Mouse (Mus musculus) Muller cell, postnatal 12 days (primary cell): ENCODE measurements around the gene Ift20.
A peak's percentile ranks its signal among the peaks of the same experiment; 100 is the strongest.
"Not testable (repeated sequence)": the region's sequence is repeated elsewhere in the genome, so short reads cannot be mapped to it uniquely, and the experiment has no call there.

ENCODE experiments used
- DNase-seq: peaks from one replicate; pipeline ENCODE4 v3.0.0-alpha.2; 2015; ENCODE audit errors: inconsistent ontology term

The Ift20 gene

DNA sequence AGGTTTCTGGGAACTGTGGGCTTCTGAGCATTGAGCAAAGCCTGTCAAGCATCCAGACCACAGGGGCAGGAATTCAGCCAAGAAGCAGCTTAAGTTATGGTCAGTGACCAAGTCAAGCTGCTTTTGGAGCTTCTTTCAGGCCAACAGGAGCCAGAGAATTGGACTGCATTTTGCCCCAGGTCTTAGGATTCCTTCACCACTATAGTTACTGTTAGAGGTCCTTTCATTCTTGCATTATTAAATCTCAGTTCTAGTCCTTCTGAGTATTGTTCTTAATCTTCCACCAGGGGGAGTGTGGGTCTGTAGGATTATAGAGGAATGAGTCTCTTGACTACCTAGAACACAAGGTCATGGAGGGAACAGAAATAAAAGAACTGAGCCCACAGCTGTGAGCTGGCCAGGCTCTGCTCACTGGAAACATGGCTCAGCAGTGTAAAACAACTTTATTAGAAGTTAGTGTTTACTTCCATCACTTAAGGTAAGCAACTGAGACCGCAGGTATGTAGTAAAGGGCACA lies 13.6 kb upstream of the Ift20 start:
- peak; percentile 73 for DNase-seq

DNA sequence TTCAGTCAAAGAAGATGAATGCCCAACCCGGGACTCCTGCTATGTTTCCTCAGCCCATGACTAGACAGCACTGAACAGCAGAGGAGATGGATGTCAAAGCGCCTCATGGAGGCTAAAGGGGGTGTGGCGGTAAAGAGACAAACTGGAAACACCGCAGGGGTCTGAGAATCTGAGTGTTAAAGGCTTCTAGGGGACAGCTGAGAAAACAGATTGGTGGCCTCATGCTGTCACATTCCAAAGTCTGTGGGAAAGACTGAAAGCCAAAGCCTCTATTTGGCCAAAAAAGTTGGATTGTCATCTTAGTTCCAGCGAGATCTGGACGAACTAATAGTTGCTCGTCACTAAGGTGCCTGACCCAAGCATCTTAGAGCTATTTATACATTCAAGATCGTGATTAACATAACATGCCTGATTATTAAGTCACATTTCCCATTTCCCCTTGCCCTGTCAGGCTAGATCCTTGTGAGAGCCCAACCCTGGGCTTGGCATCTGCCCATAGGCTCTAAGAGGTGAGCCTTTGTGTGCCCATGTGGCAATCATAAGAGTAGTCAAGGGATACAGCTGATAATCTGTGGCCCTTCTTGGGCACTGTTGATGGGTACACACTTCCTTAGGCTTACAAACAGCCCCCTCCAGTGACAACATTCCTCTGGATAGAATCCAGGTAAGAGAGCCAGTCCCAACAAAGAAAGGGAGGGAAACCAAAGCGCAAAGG lies 12.8 kb upstream of the Ift20 start:
- peak; percentile 63 for DNase-seq

DNA sequence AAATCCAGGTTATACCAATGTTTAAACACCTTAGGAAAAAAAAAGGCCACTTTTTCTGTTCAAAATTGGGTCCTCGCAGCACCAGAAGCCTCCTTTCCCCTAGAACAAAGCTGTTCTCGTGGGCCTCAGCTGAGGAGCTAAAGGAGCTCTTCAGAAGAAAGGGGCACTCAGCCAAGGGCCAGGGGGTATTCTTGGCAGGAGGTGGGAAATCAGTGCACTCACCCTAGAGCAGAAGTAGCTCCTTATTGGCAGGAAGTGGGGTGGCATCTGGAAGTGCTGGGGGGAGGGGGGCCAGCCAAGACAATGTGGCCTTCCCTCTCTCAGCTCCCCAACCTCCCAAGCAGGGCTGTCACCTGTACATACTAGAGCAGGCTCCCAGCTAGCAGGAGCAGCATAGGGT lies 11.3 kb upstream of the Ift20 start:
- no peak for DNase-seq

DNA sequence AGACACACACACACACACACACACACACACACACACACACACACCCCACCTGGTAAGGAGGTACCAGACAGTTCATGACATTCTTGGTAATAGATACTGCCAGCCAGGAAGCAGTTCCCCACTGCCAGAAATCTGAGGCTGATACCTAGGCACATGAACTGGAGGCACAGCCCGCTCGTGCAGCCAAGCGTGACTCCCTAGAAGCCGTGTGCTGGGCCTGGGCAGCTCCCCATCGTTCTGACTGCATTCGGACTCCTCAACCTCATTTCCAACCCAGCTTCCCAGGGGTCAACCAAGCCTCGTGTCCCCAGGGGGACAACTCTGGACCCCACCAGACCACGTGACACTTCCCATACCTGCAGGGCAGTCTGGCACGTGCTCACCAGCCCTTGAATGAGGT lies 7.4 kb upstream of the Ift20 start:
- no peak for DNase-seq

DNA sequence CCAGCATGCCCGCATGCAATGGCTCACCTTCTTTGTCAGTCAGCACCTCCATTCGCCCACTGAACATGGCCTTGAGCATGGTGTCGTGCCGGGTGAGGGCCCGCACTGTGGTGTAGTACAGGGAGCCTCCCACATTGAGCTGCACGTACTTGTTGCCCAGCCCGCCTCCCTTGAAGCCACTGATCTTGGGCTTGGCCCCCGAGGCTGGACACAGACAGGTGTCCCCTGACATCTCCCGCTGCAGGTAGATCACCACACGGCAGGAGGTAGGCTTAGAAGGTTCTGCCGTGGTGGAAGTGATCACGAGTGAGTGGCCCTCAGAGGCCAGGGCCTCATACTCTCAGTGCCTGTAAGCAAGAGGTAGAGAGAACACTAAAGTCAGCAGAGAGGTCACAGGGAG lies 6.2 kb upstream of the Ift20 start:
- DNase-seq: no peak

DNA sequence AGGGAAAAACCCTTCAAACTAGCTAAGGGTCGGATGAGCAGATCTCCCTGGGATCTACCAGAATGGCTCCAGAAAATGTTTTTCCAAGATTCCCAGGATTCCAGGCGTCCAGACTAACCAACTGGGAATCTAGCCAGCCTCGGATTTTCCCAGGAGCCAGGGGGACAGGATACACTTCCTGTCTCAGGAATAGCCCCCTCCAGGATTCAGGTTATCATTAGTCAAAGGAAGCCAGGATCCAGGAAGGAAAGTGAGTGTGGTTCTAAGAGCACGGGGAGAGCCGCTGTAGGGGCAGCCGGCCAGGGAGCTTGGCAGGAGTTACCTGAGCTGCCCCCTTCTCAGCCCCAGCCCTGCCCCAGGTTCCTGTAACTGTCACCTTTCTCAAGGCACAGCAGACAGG lies 5.1 kb upstream of the Ift20 start:
- no peak for DNase-seq

DNA sequence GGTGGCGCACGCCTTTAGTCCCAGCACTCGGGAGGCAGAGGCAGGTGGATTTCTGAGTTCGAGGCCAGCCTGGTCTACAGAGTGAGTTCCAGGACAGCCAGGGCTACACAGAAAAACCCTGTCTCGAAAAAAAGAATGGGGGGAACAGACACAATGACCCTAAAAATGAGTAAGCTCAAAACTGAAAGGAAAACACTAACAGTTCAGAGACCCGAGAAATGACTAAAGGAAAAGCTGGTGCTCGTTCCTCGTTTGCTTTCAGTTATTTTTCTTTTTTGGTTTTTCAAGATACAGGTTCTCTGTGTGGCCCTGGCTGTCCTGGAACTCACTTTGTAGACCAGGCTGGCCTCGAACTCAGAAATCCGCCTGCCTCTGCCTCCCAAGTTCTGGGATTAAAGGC lies 4.6 kb upstream of the Ift20 start:
- DNase-seq: not testable (repeated sequence)

DNA sequence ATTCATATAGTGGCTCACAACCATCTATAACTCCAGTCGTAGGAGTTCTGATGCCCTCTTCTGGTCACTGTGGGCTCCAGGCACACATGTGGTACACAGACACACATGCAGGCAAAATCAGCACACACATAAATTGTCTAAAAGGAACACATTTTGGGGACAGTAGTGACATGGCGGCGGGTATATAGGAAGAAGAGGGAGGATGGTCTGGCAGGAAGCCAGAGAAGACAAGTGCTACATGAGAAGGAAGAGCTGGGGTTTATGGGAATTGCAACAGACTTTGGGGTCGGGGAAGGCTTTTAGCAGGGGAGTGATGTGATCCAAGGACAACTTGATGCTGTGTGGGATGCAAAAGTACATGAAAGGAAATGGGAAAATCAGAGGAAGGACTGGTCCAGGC lies 1.6 kb upstream of the Ift20 start:
- no peak for DNase-seq

DNA sequence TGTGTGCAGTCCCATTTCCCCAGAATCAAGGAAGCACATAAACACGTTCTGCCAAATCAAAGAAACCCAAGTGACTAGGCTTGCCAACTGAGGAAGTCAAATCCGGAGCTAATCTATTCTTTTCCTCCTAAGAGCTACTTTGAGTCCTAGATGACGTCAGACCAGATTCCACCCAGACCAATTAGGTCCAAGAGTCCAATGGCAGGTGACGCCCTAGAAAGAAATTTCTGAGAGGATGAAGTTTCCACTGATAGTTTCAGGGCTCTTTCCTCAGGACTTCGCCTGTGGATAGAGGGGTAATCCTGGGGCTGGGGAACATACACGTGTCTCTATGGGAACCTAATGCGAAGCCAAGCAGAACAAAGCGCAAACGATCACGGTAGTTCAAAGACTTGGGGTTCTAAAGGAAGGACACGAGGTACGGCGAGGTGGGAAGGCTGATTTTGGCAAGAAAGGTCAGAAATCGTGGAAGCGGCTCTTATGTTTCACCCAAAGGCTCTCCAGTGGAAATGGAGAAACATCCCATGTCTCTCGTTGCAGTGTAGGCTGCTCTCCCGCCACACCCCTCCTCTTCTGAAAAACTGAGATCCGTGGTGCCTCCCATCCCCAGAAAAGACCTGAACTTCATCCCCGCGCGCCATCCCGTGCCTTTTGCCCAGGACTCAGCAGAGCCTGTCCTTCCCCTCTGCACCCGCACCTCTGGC lies 633 bp upstream of the Ift20 start:
- DNase-seq: peak; percentile 86

DNA sequence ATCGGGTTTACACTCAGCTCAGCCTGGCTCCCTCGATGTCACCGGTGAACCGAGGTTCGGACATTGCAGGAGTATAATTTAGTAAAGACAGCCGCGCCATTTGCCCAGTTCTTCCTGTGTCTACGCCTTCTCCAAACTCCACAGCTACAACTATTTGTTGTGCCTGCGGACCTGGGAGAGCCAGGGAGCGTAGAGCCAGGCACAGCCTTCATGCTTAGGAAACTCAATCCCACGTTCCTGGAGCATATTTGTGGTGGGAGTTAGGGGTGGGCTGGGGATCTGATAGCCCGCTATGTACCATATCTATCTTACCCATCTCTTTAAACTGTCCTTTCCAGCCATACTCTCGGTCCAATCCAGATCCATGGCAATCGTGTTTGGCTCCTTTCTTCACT lies 526 bp downstream of the Ift20 start:
- no peak for DNase-seq

DNA sequence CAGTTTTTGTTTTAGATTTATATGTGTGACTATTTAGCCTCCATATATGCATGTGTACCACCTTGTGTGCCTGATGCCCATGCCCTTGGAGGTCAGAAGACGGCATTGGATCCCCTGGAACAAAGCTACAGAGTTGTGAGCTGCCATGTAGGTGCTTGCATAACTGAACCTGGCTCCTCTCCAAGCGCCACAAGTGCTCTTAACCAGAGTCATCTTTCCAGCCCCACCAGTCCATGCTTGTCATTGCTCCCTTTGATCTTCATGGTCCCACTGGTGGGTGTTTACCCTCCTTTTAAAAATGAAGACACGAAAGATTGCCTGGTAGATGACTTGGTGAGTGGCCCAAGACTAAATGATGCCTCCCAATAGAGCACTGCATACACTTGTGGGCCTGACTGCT lies 4.2 kb downstream of the Ift20 start:
- no peak for DNase-seq

DNA sequence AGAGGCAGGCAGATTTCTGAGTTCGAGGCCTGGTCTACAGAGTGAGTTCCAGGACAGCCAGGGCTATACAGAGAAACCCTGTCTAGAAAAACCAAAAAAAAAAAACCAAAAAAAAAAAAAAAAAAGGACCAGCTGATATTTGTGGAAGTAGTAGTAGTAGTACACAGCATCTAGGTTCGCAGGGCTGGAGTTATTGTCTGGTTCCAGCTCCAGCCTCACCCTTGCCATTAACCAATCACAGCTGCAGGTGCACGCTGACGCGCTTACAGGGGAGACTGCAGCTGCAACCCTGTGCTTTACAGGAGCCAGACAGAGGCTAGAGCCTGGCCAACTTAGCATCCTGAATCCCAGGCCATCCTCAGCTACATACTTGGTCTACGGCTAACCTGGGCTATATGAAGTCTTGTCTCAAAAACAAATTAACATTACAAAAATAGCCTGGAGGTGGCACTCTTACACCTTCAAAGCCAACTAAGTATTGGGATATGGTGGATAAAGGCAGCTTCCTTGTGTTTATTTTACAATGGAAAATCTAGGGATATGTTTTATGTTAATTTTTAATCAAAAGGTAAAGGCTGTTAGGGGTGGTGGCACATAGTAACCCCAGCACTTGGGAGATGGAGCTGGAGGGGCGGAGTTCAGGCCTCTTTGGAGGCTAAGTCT lies 8.4 kb downstream of the Ift20 start:
- DNase-seq: no peak

DNA sequence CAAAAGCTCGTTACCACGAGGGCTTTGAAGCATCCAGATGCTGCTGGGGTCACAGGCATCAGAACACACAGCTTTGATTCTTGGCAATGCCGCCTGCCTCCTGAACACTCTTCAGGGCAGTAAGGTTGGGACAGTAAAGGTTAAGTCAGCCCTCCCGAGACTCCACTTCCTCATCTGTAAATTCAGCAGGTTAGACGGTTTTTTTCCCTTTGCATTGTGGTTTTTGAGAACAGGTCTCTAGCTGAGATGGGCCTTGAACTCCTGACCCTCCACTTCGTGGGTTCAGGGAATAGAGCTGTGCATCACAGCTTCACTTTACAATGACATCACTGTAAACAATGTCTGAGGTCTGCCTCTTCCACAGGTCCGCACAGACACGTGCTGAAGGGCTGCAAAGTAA lies 9.0 kb downstream of the Ift20 start:
- no peak for DNase-seq

DNA sequence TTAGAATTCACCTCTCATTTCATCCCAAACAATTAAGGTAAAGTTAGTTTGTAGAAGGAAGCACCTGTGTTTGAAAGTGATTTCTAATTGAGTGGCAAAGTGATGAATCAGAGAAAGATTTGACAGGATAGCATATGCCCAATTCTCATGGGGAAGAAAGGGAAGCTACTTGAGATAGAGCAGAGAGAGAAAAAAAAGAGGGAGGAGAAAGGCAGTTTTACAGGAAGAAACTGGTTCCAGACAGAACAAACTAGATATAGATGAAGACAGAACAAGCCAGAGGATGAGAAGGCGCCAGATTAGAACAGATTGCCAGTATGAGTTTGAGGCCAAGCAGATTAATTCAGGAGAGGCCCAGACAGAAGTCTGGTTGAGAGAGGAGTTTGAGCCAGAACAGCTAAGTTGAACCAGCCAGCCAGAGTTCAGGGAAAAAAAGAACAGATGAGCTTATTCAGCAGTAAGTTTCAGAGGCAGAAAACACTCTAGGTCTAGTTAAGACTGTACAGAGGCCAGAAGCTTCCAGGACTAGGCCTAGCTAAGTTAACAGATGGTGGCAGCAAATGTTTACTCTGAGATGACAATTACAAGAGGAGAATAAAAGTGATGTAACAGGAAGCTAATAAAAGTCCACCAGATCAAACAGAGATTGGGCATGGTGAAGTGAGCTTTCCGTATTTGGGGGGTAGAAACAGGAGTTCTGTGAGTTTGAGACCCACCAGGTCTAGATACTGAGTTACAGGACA lies 11.7 kb downstream of the Ift20 start:
- DNase-seq: no peak

DNA sequence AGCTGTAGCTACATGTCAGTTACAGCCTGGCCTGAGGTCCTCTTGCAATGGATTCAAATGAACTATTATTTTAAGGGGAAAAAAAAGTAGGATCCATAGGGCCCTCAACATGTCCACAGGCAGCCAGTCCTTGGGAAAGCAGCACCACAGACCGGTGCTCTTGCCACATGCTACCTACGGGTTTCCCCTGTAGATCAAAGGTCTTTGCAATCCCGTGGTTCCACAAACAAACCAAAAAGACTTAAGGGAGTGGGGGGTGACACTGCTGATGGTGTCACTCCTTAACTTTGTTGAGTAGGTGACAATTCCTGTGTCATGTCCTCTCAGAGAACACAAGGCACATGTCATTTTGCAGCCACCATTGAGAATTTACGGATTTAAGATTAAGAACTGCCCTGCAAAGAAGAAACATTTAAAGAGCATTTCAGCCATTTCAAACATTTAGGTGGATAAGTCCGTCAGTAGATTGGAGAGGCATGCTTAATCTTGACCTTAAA lies 13.4 kb downstream of the Ift20 start:
- no peak for DNase-seq

DNA sequence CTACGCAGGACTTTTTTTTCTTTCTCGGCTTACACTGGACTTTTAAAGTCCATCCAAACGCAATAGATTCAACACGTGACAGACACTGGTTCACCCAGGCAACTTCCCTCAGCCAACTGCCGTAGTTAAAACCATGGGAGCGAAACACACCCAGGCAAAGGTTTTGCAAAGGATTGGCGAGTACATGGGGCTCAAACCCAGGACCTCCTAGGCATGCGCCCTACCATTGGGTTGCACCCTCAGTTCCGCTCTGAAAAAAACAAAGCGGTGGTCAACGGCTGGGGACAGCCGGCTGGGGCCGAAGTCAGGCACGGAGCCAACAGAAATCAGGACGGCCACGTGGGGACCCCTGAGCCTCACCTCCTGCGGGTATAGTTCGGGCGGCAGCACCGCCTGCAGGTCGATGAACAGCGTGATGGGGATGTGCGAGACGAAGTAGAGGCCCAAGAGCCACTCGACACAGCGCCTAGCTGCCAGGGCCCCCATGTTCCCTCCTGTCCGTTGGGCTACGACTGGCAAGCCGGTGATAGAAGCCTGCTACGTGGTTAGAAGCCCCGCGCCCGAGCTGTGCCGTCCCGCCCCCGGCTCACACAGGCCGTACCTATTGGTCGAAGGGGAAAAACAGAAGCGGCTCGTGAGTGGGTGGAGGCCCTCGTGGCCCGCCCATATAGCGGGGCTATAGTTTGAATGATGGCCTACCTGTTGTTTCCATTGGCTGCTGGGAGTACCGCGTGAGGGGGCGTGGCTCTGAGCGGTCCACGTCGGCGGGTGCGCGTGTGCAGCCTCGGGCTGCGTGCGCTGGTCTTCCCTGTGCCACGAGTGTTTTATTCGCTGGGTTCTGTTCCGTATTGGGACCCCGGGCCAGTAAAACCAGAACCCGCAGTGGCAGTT lies 14.3 kb downstream of the Ift20 start, which contains the start of gene Tmem97:
Tmem97 (minus strand) TSS at position 610 of the 891 bp plus-strand sequence.
- DNase-seq: peak; percentile 98

DNA sequence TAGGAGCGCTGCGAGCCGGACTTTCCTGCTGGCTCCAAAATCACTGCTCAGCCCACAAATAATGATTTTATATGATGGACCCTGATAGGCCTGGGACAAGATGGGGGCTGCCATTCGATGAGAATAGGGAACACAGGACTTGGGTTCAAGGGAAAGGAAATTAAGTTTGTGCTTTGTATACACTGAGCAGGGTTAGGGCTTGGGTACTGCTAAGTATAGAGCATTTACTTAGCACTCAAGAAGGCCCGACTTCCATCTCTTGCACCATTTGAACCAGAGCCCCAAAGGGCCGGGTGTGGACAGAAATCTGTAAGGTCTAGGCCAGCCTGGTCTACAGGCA lies 14.9 kb downstream of the Ift20 start:
- no peak for DNase-seq

DNA sequence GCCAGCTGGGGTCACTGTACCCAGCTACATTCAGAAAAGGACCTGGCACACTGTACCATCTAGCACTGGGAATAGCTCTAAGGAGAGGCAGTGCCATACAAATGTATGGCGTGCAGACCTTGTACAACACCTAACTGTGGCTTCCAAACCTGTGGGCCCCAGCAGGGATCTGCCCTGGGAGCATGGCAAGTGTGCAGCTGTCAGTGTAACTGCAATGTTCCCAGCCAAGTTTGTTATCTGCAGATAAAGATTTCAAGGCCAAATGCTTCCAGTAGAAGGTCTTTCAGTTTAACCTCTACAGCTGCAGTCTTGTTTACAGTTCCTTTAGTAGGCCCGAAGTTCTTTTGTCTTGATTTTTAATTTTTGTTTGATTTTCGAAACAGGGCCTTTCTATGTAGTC lies 19.5 kb downstream of the Ift20 start:
- no peak for DNase-seq

DNA sequence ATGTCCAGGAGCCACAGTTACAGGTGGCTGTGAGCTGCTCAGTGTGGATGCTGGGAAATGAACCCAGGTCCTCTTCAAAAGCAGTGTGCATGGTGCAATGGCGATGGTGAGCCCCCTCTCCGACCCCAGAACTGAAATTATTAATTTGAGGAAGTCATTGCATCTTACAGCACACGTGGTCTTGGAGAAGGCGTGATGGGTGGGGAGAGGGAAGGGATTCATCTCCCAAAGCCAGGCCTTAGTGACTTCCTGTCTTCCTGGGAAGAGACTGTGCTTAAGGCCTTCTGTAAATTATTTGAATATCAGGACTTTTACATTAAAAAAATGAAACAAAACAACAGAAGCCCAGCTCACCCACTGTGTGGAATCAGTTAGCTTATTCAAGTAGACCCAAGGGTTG lies 19.9 kb downstream of the Ift20 start:
- DNase-seq: no peak

DNA sequence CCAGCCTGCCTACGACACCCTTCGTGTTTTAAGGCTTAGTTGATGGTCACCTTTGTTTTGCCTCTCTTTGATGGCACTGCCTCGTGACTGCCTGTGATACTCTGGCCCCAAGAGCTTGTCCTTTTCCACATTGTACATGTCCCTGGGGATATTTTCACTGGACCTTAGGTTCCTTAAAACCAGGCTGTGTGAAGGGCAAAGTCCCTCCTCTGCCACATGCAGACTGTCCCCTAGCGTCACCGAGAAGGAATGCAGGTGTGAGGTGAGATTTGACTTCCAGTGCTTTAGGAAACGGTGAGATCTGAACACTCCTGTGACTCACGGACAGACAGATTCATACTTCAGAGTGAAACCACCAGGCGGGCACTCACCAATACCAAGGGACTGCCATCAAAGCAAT lies 21.1 kb downstream of the Ift20 start:
- no peak for DNase-seq

DNA sequence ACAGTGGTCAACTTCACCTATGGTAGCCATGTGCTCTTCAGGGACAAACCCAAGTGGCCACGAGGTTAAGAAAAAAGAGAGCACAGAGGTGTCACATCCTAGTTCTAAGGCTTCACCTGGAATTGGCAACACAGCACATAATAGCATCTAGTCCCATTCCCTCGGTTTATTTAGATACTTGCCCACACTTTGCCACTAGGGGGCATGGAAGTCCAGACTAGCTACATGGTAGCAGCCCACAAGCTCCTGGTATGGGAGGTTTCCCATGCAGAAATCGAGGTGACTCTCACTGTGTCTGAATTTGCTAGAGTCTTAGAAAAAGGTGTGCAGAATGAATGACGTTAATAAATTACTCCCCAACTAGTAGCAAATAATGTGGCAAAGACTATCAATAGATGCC lies 24.3 kb downstream of the Ift20 start:
- peak; percentile 46 for DNase-seq
